Mouse (Mus musculus) CD4-positive helper T cell, adult 2 months (primary cell): ENCODE results near the gene Isoc2a.
"Not testable (repeated sequence)": the region's sequence is repeated elsewhere in the genome, so short reads cannot be mapped to it uniquely, and the experiment has no call there.

Source experiments
- DNase-seq: peaks from one replicate; pipeline ENCODE4 v3.0.0-alpha.2; 2012; ENCODE audit warnings: low read depth, missing footprints, low spot score

Gene Isoc2a

DNA sequence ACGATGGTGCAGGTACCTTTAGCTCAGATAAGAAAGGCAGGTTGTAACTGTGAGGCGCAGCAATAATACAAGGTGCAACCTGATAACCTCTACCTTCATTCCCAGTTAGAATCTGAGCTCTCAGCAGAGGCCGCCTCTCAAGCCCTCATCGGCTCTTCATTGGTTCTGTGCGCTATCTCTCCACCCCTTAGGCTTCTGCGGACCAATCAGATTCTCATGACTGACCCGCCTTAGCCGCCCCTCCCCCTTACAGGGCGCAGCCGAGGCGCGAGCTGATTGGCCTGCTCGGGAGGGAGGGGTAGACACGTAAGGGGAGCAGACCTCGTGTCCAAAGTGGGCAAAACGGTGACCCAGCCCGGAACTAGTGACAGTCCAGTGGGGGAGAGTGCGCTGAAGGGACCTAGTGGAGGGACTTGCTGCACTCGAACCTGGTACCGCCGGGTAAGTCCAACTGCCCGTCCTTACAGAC is at the start of gene Isoc2a:
TSS of gene Isoc2a (plus strand) at position 401 of the 469 bp plus-strand sequence.
- DNase-seq = peak; percentile 95

GRCm38 (mm10) chr7:4830476-4830875 is 46.5 kb upstream of the Isoc2a start:
- DNase-seq = no peak

- DNase-seq = no peak
Measured at GRCm38 (mm10) chr7:4835631-4836327, 41.2 kb upstream of the Isoc2a start.

DNA sequence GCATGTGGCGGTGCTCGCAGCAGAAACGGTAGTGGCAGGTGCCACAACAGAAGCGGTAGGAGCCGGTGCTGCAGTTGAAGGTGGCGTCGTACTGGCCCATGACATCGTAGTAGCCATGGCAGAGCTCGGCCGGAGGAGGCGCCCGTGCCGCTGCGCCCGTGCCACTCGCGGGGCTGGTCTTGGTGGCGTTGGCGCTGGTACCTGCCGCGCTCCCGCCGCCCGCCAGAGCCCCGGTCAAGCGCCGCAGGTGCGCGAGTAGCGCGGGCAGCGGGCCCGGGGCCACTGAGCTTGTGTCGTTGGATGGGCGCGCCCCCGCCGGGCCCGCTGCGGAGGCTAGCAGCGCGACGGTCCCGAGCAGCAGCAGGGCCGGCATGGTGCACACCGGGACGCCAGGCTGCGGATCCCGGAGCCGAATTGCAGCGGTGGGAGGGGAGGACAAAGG is 40.6 kb upstream of the Isoc2a start:
- DNase-seq = peak; percentile 82

DNA sequence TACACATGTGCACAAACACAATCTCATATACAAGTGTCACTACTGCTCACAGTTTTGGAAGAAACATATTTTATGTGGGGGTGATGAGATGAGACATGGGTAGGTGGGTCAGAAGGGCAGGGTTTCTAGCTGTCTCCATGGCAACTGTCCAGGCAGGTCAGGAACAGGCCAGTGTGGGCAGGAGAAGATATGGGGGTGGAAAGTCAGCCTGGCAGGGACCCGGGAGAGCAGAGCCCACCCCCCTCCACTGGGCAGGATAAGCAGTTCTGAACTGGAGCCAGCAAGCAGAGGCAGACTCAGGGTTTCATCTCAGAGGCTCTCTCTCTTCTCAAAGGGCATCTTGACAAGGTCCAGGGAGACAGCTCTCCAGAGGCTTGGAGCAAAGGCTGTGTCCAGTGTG is 39.3 kb upstream of the Isoc2a start:
- DNase-seq = no peak

DNA sequence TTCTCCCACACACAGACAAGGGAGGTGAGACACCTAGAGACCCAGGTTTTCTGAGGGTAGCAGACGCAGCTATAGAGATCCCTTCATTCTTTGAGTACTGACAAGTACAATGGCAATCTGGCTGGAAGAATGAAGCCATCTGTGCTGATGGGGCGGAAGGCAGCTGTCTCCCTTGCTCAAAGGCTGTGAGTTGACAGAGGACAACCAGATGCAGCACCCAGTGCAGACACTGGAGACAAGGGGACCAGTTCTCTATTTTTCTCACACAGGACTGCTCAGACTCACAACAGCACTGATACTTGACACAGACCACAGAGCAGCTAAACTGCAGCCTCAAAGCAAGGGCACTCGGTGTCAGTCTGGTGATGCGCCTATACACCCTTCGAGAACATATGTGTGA is 34.9 kb upstream of the Isoc2a start:
- no peak for DNase-seq

GRCm38 (mm10) chr7:4842634-4843131 is 34.3 kb upstream of the Isoc2a start:
- peak; percentile 53 for DNase-seq

DNA sequence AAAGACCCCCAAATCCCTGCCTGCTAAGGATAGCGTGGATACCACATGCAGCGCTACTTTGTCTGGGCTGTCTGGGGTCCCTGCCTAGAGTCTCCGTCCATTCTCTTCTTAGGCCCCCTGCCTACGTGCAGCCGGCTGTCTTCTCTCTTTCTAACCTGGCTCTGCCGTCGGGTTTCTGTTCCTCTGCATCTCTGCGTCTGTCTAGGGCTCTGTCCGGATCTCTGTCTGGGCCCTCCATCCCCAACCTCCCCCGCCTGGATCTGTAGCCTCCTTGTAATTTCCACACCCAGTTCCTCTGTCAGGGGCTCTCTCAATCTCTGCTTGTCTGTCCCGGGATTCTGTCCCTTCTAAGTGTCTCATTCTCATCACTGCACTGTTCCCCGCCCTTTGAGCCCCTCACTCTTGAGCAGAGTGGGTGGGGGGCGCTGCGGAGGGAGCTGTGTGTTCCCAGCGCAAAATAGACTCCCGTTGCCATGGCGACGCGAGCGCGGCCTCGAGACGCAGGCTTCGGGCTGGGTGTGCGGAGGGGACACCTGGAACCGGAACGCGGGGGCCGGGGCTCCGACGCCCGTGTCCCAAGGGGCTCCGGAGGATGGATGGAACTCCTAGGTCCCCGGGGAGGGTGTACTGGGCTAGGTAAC is 33.2 kb upstream of the Isoc2a start:
- peak; percentile 8 for DNase-seq

DNA sequence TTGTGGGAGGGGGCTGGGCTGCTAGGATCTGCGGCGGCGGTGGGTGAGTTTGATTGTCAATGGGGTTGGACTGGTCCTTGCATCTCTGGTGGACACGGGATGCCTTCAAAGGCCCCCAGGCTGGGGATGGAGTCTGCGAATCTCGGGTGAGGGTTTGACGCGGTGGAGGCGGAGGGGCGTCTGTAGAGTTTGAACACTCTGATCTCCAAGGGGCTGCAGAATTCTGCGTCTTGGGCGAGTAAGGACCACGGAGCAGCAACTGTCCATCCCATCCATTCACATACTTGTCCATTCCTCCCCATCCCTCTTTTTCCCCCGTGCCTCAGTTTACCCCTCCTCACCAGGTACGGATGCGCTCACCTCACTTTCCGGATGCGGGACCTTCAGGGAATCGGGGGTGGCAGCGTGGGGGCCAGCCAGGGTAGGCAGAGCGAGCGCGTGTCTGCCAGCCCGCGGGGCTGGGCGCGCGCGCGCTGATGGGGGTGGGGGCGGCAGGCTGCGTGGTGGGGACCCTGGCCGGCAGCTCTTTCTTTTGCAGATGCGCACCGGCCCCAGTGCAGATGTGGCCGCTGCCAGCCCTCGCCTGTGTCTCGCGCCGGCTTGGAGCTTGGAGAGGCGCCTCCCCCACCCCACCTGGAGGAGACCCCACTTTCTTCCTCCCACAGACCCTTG is 32.6 kb upstream of the Isoc2a start, which contains the start of gene Shisa7:
TSS of gene Shisa7 (minus strand) at position 452 of the 672 bp plus-strand sequence.
- DNase-seq = no peak

- no peak for DNase-seq
Measured at GRCm38 (mm10) chr7:4844917-4845309, 32.0 kb upstream of the Isoc2a start.

DNA sequence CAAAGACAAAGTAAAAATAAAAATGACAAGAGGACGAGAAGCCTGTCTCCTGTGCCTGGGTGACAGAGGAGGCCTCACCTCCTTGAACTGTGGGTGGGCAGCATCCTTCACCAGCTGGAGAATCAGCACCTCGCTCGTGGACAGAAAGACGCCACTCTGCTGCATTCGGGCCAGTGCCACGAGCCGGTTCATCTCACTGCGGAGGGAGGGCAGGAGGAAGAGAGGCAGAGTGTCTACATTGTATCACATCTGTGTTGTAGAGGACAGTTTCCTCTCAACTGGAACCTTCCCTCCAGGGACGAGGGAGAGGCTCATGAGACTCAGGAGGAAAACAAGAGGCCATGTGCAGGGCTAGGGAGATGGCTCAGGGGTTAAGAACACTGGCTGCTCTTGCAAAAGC is 27.6 kb upstream of the Isoc2a start:
- no peak for DNase-seq

GRCm38 (mm10) chr7:4850621-4851314 is 26.2 kb upstream of the Isoc2a start:
- no peak for DNase-seq

GRCm38 (mm10) chr7:4851315-4851688 is 25.7 kb upstream of the Isoc2a start:
- no peak for DNase-seq

GRCm38 (mm10) chr7:4853613-4854012 is 23.3 kb upstream of the Isoc2a start:
- DNase-seq = no peak

- no peak for DNase-seq
Measured at GRCm38 (mm10) chr7:4856508-4856907, 20.4 kb upstream of the Isoc2a start.

GRCm38 (mm10) chr7:4857321-4857720 is 19.6 kb upstream of the Isoc2a start:
- DNase-seq = no peak

DNA sequence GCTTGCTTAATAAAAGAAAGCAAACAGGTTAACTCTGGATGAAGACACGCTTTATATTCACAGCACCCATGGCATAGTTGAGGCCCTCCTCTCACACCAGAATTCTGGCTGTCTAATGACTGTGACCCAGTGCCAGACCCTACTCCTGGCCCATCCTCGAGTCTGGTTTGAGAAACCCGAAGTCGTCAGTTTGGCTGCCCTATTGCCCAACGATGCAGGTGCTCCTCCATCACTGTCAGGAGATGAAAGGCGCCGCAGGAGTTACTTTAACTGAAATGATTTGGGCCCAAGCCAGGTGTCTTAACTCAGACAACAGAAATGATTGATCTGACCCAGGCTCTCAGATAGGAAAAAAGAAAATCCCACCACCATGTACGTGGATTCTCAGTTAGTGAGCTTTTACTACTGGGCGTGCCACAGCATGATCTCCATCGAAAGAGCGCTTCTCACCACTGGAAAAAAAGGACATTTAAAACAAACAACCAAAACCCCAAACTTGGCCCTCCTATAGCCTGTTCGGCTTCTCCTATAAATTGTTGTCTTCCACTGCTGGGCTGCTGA is 17.5 kb upstream of the Isoc2a start:
- no peak for DNase-seq

GRCm38 (mm10) chr7:4860926-4861325 is 16.0 kb upstream of the Isoc2a start:
- not testable (repeated sequence) for DNase-seq

DNA sequence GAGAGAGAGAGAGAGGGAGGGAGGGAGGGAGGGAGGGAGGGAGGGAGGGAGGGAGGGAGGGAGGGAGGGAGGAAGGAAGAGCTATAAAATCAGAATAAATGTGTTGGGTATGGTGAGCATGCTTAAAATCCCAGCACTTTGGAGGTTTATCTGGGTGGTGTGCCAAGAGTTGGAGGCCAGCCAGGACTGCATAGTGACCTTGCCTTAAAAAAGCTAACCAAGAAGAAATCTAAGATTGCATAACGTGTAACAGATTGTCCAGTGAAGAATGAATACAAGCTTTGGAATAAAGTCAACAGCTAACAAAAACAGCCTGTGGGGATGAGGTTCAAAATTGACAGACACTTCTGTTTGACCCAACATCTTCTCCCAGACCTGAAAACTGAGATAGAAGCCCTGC is 13.9 kb upstream of the Isoc2a start:
- DNase-seq = no peak

DNA sequence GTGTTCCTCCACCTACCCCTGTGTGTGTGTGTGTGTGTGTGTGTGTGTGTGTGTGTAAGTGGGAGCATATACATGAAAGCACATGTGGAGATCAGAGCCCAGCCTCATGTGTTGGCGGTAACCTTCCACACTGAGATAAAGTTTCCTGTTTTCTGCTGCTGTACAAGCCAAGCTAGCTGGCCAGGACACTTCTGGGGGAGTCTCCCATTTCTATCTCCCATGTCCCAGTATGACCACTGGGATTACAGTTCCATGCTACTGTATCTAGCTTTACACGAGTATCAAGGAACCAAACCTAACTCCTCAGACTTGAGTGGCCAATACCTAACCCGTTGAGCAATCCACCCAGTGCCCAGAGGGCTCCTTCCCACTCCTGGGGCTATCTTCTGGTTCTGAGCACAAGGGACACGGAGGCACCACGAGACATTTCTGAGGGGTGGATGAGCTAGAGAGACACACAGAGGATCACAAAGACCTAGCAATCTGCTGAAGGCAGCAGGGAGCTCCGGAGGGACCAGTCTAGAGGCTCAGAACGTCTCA is 13.3 kb upstream of the Isoc2a start:
- DNase-seq = no peak
